Mouse (Mus musculus) layer of hippocampus, adult 11-12 months (tissue): ENCODE measurements around the gene Pip5k1b.

ENCODE experiments used
- DNase-seq: peaks from one replicate; pipeline ENCODE4 v3.0.0; 2022; ENCODE audit warnings: low spot score

Gene Pip5k1b

DNA sequence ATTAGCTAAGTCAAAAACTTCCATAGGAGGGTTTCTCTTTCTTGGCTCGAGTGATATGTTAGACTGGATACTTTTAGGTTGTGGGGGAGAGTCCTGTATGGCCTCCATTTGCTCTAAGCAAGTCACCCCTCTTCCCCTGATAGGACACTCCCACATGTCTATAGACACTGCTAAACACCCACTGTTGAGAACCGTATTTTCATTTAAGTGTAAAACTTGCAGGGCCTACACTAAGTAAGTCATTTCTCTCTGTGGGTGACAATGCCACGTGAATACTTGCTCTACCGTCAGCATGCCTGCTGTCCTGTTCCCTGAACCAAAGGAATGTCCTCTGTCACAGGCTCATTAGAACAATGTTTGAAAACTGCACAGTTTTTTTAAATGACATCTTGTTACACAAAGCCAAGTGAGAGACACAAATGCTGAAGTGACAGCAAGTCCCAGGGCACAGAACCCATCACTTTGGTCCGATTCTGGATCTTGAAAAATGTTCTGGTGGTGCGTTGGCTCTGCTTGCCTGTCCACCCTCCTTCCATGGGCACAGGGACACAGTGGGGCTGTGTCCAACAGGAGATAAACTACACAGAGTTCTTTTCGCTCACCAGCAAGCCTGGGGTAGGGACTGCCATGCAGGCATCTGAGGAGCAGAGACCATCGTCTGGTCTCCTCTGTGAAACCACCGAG is 138.6 kb downstream of the Pip5k1b start:
- DNase-seq: no peak

DNA sequence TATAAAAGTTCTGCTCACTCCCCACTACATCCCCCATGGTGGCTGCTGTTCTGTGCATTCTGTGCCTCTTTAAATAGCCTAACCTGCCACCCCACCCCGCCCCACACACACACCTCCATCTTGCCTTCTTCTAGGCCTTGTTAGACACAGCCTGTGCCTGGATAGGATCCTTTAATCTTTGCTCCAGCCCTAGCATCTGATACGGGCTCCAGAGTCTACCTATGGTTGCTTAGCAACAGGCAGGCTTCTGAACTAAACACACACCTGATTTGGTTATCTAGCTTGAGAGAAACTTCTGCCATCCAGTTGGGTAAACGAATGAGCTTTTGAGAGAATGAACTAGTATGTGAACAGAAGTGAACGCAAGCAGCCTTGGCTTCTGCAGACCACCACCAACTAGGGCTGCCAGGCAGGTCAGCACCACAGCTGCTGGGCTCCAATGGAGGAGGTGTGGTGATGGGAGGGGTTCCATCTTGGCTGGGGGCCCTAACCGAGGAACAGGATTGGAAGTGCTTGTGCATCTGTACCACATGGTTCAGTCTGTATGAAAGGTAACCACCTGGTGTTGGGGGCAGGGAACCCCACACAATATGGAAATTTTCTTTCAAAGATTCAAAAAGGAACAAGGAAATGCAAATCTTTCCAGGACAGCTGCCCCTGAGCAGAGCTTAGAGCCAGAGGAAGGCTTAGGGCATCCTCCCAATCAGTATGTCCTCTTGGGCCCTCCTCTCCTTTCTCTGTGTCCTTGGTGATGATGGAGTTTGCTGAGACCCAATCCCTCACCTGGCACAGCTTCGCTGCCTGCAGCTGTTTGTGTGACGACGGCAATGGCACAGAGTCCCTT is 139.7 kb downstream of the Pip5k1b start:
- no peak for DNase-seq

DNA sequence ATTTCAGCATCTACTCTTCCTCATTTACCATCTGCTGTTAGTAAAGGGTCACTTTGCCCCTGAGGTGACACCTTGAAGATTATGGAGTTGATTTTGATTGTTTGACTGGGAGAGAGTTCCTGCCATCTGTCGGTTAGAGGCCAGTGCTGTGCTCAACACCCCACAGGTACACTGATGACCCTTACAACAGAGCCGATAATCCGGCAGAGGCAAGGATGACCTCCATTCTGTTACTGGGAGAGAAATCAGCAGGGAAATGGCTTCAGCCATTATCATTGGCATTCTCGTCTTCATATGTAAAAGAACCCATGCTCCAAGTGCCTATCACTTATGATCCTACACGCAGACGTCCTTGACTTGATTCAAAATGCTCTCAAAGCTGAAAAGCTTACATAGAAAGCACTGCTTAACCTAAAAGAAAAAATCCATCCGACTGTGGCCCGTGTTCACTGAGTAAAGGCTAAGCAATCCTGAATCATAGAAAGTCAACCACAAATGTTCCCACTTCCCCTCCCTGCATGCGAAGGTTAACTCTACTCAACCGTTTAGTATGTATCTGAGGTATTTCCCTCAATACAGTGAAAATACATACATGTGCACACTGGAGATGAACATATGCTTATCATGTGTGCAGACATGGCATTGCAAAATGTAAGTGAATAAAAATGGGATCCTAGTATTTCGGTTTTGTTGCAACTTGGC is 146.7 kb downstream of the Pip5k1b start:
- DNase-seq: no peak

DNA sequence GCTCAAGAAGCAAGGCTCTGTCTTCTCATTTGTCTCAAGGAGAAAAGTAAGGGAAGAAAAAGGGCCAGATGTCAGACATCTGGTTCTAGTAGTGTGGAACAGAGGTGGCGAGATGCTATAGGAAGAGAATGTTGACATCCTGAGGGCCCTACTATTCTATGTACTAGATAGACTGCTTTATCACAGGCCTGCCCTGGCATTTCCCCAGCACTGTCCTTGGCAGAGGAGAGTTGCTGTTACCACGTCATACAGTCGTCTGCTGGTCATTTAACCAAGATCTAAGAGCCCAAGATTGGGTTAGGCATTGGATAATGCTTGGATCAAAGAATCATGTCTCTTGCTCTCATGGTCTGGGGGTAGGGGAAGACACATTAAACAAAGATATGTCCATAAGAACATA is 151.0 kb downstream of the Pip5k1b start:
- DNase-seq: no peak

DNA sequence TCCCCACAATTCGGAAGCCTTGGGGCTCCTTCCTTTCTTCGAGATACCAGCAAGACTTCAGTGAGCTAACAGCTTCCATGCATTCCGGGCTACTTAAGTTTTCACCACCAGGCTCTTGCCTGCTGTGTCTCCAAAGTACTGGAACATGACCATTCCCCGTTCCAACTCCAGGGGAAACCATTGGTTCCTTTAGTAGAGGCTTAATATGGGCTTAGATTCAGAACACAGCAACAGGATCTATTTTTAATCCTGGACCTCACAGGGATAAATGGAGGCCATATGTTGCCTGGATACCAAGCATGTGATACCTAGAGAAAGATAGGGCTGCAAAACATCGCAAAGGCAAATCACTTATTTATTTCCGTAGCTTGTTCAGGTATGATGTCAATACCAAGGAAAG is 152.4 kb downstream of the Pip5k1b start:
- no peak for DNase-seq

DNA sequence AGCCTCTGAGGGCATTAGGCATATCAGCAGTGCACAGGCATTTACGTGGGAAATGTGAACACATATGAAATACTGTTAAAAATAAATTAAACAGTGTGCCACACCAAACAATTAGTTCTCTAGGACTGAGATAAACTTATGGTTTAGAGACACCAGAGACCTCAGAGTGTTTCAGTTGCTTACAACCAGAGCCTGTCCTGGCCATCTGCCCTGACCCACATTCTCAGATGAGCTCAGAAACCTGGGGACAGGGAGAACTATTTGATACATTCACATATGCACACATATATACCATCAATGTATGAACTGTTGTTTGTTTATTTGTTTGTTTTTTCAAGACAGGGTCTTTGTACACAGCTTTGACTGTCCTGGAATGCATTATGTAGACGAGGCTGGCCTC is 161.8 kb downstream of the Pip5k1b start:
- no peak for DNase-seq

DNA sequence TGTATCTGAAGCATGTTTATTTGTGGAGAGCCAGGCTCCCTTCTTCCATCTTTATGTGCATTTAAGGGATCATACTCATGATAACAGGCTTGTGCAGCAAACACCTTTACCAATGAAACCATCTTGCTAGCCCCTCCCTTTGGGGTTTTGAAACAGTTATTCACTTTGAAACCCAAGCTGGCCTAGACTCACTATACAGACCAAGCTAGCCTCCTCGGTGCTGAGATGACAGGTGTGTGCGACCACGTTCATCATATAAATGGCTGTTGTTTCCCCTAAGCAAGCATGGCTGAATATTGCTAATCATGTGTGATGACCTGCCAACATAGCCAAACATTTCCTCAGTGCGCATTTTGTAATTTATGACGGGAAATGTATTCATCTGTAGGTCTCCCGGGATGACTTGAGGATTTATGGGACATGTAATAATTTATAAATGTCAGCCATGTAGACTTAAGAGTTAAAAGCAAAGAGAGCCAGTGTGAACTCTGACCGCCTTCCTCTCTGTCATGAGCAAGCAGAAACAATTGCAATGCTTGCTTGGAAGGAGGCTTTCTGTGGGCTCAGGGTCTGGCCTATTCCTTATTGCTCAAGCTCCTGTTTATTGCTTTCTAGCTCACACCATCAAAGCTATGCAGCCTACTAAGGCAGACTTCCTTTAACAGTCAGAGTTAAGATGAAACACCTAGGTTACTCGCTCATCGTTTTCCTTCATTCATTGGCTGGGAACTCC is 164.0 kb downstream of the Pip5k1b start:
- no peak for DNase-seq

DNA sequence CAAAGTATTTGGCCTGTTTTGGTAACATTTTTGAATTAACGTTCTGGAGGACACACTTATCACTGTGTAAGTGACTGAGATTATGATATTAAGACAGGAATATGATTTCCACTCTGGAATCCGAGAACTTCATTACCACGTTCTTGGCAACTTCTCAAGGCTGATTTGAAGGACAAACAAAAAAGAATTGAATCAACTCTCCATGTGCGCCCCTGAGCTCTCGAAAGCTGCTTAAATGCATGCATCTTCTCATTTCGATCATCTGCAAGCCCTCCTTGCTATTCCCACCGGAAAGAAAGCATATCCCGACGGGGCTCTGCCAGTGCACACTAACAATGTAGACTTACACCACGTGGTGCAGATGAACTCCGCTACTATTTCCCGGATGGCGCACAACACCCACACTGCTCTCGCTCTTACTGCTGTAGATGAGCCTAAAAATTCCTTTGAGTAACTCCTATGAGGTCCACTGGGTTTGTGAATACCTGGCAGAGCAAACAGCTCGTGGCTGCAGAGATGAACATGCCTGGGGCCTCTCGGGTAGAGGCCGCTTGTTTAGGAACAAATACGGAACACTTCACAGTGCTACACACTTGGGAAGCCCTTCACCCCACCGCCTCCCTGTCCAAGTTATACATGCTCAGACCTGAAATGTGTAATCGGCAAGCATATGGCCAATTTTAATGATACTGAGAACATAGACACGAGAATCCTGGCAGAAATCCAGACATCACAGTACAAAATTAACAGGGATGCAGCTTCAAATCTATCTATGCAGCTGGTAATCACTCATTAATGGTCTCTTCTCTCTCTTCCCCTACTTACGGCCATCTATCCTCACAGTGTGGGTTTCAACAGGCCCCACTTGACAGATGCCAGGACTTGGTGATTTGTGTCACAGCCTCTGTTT is 168.5 kb downstream of the Pip5k1b start:
- peak; percentile 28 for DNase-seq

DNA sequence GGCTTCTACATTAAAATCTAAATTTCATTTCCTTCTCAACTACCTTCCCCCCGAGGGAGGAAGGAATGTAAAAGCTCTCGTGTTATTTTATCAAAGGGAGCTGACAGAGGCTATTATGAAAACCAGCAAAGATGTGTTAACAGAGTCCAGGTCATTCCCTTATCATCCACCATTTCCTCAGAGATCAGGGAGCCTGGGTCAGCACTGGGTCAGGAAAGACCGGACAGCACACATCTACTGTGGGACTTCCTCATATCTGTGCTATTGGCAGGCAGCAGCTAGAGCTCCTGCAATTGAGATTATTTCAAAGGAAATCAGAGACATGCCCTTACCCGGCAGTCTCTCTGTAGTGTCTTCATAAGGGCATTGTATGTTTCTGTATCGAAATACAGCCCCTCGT is 177.2 kb downstream of the Pip5k1b start:
- no peak for DNase-seq

DNA sequence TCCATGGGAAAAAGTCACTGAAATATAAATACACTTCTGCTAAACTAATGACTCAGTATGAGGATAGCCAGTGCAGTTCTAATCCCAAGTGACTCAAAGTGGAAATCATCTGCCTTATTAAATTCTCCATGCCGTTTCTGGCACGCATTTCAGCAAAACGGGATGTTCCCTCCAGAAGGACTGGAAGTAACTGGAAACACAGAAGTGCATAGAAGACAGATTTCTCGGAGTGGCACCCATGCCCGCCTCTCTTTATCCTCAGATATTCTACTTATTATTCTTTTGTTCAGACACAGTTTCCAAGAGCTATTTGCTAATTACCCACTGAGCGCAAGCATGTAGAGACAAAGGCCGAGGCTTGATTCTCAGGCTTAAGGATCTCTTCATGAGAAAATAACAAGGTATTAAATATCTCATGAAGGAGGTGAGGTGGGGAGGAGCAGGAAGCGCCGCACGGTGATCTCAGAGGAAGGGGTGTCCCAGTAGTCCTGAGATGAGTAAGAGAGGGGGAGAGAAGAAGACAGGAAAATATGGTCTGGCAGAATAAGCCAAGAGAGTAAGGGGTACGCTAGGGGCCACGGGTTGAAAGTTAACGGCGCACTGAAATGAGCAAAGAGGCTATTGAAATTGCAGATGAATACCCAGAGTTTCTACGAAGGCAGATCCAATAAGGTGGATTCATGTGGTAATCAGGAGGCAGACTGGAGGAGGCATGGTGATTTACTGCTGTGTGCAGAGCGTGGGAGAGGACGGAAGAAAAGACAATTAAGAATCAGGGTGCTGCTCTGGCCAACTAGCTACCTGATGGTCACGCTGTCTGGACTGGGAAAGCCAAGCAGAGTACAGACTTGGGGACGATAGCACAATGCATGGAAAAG is 183.7 kb downstream of the Pip5k1b start:
- DNase-seq: peak; percentile 41

DNA sequence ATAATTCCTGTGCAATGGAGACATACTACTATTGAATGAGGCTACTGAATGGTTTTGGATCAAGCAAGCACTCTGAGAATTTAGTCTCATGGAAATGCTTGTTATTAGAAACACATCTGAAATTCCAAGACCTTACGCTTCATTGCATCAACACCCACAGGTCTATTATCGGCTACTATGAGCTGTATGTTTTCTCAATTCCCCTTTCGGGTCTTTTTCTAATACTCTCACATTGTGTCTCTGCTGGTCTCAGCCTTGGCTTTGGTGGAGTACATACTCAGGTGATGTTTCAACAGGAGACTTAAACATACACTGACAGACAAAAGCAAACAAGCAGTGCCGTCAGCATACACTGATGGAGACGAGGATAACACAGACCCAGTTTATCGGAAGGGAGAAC is 187.3 kb downstream of the Pip5k1b start:
- DNase-seq: no peak

DNA sequence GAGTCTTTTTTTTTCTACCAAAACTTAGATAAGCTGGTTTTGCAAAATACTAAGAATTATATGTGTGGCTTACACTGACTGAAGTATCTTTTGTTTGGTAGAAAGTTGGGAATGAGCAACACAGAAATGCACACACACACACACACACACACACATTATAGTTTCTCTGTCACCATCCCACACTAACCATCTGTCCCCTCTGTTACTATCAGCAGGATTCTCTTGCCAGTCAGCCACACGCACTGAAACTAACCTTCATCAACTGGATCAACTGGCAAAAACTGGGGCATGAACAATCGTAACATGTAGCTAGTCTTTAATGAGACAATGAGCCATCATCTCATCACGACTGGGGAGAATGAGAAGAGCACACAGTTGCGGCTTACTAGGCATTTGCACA is 187.9 kb downstream of the Pip5k1b start:
- DNase-seq: peak; percentile 45

DNA sequence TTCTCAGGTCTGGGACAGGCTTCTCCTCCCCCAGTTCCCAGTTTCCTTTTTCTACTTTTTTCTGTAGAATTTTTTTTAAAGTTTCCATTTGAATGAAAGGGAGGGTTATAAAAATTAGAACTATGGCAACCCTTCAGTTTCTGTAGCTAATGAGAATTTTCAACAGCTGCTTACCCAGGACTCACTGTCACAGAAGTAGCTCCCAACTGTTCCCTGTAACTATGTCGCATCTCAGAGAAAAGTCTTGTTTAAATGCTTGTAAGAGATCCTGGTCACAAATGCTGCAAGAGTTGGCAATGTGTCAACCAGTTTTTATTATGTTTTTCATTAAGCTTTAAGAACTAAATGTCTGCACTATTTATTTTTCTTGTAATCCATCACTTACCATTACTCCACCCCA is 188.9 kb downstream of the Pip5k1b start:
- no peak for DNase-seq

DNA sequence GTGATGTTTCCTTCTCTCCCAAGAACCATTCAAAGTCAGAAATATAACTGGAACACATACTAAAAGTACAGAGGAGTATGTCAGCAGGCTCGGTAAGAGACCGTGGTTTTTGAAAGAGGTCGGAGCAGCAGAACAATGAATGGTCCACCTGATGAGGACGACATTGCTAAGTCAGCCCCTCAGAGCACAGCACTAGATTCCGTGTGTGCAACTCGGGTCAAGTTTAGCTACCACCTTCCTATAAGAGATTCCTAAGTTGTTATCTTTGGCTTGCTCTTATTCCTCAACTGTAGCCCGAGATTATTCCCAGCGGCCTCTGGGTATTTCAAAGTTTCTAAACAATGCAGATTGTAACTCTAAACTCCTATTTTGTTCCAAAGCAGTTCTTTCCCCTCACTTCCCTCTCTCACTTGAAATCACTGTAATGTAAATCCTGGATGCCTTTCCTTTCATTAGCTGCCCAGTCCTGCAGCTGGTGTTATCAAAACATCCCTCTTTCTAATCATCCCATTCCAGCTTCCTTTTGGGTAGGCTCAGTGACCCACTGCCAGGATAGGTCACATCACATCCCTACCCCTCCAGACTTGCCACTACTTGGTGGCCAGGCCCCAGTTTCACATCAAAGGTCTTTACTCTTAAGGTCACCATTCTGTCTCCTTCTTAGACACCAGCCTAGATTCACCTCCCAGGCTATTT is 192.9 kb downstream of the Pip5k1b start:
- no peak for DNase-seq

DNA sequence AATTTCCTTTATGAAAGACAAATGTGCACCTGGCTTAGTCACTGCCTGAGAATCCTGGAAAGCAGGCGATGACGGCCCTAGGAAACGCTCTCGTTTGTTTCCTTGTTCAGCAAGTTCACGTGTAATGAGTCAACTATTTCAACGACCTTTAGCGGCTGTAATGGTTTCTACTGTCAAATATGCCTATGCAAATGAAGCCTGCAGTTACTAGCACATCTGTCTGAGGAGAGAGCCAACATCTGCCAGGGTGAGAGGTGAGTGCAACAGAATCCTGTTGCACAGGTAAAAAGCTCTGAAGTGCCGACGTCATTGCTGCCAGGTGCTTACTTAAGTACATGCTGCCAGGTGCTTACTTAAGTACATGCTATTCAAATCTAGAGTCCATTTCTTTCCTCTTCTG is 196.4 kb downstream of the Pip5k1b start:
- no peak for DNase-seq

DNA sequence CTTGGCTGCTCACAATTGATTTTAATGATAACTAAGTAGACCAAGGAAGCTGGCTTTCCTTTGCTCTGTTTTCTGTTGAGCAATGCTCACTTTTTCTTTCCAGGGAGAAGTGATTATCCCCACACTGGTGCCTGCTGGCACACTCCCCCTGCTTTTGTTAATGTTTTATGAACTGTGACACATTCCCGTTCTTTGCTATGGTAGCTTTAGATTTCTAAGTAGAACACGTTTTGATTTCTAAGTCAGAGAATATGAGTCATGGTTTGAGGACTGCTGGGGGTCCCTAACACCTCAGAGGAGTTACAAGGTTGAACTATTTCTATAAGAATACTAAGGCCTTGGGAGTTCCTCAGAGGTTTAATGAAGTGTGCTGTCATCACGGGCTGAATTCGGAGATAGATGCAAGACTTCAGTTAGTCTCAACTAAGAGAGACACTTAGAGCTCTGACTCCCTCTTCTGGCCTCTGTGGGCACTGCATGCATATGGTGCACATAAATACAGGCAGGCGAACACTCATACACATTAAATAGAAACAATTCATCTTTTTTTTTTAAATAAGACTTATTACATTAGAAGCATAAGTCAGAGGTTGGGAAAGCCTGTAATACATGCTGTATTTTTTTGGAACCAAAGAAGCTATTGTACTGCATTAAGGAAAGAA is 203.2 kb downstream of the Pip5k1b start:
- DNase-seq: no peak

DNA sequence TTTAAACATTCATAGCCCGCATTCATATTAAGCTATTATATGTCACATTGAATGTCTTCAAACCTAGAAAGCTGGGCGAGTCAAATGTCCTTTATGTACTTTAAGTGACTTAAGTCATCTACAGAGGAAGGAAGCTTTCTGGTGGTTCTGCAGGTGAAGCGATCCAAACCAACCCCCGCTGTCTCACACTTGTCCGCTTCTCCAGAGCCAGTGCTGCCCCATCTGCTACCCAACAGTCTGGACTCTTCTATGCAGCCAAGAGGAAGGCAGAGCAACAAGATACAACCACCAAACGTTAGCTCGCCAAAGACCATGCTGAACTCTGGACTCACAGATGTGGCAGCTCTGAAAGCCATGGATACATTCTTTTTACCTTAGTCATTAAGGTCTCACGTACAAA is 211.2 kb downstream of the Pip5k1b start:
- DNase-seq: no peak

DNA sequence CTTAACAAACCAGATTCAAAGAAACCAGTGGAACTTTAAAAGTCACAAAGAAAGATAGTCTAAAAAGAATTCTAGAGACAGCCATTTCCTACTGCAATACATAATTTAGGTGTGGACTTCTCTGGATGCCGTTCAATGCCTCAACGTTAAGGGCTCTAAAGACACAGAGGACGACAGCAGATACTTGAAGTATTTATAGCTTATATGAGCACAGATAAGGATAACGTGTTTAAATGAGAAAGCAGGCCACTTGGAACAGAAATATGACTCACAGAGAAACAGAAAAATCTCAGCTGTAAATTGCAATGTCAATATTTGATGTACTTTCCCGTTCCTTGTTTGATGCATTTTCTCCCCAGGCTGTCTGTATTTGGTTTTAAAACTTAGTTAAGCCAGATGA is 212.9 kb downstream of the Pip5k1b start:
- DNase-seq: no peak
